Mouse (Mus musculus) lung, adult 2 months (tissue): ENCODE measurements around the gene Slc8a1.

Experiments used
- CTCF ChIP-seq: fragments of 200-500 bp; IDR thresholded peaks from 2 replicates; pipeline ENCODE4 v1.5.1; 2011; ENCODE audit warnings: mild to moderate bottlenecking, low read length, control low read depth; ENCODE audit not compliant: insufficient read depth
- POLR2A ChIP-seq: fragments of 200-500 bp; IDR thresholded peaks from 2 replicates; pipeline ENCODE4 v1.6.1; 2011; ENCODE audit warnings: low read depth, mild to moderate bottlenecking, control low read depth, low read length, borderline replicate concordance; ENCODE audit errors: extremely low read depth

GRCm38 (mm10) chr17:81375901-81376300 is 362.3 kb downstream of the Slc8a1 start:
- TF ChIP-seq POLR2A, result no peak
- TF ChIP-seq CTCF, result no peak
